Mouse (Mus musculus): ENCODE measurements at regions not wholly inside any gene's neighbourhood (a gene's known extent, or its start where the extent isn't known, plus 50 kb on each side); places are given as distances from the start of the nearest gene placed in this dataset.

GRCm38 (mm10) chr6:93371341-93371740, 428.0 kb upstream of the Adamts9 start:
- DNase-seq = no peak

GRCm38 (mm10) chr6:93363846-93364245, 420.6 kb upstream of the Adamts9 start:
- no peak for DNase-seq

GRCm38 (mm10) chr6:93353353-93354125, 410.2 kb upstream of the Adamts9 start:
- DNase-seq = no peak

DNA sequence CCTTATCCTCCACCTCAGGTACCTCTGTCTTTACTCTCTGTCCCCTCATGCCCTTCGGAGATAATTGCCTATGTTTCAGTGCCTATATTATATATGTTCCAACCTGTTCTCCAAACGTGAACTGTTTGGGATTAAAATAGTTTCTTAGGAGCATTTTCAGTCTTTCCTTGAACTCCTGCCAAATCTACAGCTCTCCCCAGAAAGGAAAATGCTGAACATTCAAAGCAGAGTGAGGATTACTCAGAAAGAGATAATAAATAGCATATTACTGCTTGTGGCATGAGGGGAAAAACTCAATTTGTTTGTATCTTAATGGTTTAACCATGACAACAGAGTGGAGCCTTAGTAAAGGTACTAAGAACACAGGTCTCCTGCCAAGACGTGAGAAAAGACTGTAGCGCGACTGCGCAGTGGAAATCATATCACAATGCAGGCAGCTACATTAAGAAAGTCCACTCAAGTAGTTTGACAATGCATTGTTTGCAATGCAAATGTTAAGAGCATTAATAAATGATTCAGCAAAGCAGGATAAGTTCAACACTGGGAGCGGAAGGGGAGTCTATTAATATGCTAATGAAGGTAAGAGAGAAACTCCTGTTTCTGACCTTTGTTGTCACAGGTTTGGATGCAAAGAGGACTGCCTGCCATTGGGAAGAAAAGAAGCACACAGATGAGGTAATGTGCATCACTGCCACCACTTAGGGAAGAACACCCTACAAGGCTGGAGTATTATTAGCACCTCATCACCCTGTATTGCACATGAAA, 406.8 kb upstream of the Adamts9 start:
- no peak for DNase-seq

GRCm38 (mm10) chr6:93348141-93348540, 404.8 kb upstream of the Adamts9 start:
- no peak for DNase-seq

DNA sequence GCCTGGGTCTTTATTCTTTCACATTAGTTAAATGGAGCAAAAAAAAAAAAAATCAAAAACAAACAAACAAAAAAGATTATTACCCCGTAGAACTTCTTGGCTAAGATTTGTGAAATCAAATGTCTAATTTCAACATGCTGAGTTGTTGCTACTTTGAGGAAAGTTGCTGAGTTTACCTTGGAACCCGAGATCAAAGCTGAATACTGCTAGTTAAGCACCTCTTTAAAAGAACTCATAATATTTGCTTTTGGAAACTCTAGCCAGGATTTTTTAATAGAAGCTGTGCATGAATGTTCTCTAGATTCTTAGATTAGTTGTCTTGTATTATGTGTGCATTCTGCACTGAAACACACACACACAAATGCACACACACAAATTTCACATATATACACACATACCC, 385.4 kb upstream of the Adamts9 start:
- DNase-seq = no peak

DNA sequence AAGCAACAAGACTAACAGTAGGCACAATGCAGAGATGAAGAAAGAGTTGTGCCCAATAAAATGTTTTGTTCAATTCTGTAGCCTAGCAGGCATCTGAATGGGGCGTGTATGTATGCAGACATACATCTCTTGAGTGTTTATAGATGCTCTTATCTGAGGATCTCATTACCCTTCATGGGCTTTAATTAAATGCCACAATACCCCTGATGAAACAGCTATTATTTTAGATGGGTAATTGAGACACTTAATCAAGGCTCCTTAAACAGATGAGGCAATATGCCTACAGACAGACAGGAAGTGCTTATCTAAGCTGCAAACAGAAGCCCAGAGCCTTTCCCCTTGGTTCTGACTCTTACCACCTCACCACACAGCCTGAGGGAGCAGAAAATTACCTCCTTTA, 384.6 kb upstream of the Adamts9 start:
- DNase-seq = no peak

- no peak for DNase-seq
Measured at GRCm38 (mm10) chr6:93323881-93324280, 380.6 kb upstream of the Adamts9 start.

DNA sequence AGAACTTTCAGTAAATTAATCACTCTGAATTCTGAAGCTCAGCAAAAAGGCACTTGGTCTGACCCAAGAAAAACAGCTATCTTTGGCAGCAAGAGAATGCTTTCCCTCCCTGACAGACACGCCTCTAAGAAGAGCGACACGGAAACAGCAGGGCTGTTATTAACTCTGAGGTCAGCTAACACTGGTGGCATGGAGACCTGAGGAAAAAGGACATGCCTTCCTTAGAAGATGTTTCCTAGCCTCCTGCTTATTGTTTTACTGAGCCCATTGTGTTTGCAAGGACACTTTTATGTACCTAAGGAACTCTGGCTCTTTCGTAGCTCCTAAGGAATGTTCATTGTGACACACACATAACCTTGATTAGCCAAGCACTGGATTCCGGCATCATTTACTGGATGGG, 371.3 kb upstream of the Adamts9 start:
- DNase-seq = no peak

DNA sequence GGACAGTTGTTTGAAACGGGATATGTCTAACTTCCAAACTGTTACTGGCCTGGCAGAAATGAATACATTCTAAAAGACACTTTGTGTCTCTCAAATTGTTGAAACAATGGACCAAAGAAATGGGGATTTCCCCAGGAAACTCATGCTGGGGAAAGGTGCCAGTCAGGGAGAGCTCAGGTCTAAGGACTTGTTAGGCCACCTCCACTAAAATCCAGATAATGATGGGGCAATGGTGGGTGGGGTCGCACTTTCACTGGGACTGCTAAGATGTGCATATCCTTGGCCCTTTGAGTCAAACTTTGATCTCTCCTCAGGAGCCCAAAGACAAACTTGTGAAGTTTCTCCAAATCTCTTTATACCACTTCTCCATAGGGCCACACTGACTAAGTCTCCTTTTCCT, 361.9 kb upstream of the Adamts9 start:
- DNase-seq = no peak

DNA sequence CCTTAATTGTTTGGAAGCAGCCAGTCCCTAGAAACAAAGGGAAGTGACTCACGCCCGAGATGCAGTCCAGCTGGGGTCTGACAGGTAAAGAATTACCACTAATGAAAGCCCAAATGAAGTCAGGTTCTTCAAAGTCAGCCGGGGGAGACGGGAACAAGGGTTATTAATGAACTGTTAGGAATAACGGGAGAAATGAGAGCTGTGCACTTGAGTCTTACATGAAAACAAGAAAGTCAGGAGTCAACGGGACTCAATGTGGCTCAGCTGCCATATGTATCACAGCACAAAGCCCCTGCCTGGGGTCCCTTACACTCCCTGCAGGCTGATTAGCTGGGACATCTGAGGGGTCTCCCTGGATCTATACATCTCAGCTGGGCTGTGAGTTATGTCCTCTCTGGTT, 354.7 kb upstream of the Adamts9 start:
- DNase-seq = no peak

DNA sequence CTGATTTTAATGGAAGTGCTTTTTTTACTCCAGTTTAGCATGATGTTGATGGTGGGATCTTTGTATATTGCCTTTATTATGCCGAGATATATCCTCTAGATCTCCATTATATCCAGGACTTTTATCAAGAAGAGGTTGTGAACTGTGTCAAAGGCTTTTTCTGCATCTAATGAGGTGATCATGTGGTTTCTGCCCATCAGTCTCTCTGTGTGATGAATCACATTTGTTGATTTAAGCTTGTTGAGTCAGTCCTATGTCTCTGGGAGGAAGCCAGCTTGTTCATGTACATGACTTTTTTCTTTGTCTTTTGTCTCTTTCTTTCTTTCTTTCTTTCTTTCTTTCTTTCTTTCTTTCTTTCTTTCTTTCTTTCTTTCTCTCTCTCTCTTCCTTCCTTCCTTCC, 348.4 kb upstream of the Adamts9 start:
- DNase-seq = no peak

DNA sequence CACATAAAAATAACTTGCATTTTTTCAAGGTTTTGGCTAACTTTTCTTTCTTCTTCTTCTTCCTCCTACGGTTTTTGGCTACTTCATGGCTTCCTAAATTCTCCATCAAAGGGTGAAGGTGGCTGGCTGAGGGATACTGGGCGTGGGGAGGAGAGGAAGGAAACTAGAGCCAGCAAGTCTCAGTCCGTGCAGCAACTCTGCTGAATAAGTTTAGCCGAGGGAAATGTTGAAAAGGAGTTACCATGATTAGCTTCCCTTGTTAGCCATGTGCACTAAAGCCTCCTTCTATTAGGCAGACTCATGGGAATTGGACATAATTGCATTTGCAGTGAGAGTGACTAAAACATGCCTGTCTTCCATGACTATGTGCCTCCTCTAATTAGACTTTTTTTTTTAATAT, 345.1 kb upstream of the Adamts9 start:
- no peak for DNase-seq

DNA sequence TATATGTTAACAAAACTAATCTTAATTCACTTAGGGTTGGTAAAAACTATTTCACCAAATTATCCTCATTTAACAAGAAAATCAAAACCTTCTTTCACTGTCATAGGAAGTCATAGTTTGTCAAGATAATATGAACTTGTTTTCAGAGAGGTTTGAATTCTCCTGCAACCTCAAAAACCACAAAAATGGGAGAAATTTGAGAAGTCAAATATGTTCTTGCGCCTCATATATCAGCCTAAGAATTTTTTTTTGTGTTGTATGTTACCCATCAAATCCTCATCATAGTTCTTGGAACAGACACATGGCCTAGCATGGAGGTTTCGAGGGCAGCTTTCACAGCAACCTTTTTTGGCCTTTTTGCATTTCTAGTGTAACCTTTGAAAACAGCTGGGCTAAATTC, 342.5 kb upstream of the Adamts9 start:
- no peak for DNase-seq

- no peak for DNase-seq
Measured at GRCm38 (mm10) chr6:93281530-93281929, 338.2 kb upstream of the Adamts9 start.

DNA sequence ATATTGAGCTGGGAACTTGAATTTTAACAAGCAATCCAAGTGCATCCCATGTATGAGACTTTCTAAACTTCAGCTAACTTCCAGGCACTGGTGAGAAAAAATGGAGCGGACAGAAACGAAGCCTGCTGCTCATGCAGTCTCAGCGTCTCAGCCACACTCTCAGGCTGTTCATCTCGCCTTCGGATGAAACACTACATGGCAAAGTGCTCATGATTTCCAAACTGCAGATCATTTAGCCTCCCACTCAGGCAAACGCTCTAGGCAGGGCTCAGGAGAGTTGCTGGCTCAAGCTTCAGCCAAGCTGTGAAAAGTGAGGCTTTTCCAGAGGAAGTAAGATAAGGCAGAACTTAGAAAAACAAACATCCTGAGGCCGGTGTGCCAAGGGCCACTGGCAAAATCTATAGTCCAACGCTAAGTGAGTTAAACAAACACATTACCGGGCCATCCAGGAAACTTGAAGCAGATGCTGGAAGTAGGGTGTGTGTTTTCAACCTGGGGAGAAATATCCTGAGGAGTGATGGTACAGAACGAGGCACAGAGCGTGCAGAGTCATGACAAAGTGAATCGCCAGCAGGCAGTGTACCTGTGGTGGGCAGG, 330.7 kb upstream of the Adamts9 start:
- DNase-seq = no peak

GRCm38 (mm10) chr6:93272206-93272605, 328.9 kb upstream of the Adamts9 start:
- no peak for DNase-seq

GRCm38 (mm10) chr6:93266826-93267225, 323.5 kb upstream of the Adamts9 start:
- no peak for DNase-seq

- DNase-seq = no peak
Measured at GRCm38 (mm10) chr6:93265164-93265563, 321.9 kb upstream of the Adamts9 start.

GRCm38 (mm10) chr6:93260827-93261226, 317.5 kb upstream of the Adamts9 start:
- no peak for DNase-seq

DNA sequence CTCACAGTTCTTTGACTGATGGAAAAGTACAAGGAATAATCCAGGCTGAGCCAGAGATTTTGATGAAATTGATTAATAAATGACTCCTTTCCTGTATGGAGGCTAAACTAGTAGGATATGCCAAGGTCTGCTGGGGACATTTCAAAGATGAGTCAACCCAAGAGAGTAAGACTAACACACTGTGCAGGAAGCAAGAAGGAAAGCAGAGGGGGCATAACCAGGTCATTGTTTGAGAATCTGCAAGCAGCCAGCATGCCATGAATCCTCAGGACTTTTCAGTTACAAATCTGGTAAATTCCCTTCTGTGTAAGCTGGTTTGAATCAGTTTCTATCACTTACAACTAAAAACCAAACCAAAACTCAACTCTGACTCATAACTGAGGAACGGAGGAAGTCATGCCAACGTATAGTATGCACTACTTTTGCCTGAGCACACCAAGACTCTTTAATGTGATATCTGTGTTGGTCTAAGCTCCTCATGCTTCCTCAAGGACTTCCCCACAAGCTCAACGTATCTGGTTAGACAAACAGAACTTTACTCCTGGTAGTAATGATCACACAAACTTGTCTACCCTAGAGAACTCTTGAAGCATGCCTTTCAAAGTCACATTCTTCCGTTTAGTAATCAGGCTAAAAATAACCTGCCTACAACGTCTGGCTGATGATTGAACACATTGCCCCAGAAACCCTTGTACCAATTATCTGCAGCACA, 314.0 kb upstream of the Adamts9 start:
- DNase-seq = no peak

DNA sequence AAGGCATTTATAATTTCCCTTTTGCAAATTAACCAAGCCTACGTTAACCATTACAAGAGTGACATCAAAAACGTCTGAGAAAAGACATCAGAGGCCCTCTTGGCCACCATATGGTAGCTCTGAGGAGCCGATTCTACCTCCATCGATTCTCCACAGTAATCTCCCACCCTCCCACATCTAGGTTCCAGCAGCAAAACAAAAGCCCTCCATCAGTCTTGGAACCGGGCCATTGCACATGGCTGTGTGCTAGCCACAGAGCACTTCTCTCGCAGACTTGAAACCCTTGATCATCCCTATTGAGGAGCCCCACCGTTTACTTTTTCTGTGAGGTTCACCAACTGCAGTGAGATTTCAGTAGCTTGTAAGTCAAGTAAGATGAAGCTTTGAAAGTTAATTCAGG, 310.5 kb upstream of the Adamts9 start:
- DNase-seq = no peak

DNA sequence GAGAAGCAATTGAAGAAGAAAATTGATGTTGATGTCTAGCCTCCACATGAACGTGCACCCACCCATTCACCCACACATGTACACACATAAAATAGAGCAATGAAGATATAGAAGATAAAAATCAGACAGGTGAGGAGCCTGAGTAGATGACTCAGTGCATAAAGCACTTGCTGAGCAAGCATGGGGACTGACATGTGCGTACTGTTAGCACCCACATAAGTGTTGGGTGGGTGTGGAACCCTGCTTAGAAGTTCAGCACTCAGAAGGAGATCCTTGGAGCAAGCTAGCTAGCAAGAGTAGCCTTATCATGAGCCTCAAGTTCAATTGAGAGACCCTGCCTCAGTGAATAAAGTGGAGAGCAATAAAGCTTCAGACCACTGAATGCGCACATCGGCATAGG, 305.7 kb upstream of the Adamts9 start:
- DNase-seq = no peak

Measured in retina, postnatal 1 day (tissue).